Mouse (Mus musculus): Measurements from ENCODE around the gene Csf3.
"Not testable (repeated sequence)": the region's sequence is repeated elsewhere in the genome, so short reads cannot be mapped to it uniquely, and the experiment has no call there.

Gene Csf3

DNA sequence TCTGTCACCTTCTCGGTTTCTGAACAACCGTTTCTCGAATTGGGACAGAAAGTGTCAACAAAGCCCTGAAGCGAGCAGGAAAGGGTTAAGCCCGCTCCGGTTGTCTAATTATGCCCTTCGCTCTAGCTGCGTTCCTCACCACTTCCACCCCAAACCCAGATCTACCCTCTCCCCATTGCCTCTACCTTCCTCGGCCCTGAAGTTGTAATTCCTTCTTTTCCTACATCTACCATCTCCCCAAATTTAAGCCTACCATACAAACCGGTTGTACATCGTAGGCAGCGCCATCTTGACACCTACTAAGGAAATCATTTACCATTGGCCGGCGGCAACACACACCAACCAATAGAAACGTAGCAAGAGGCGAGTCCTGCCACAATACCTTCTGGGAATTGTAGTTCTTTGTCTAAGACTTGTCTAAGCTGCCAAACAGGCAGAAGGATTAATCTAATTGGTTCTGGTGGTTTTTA is 28.1 kb downstream of the Csf3 start, which contains the start of gene Med24:
TSS of gene Med24 (minus strand) at position 317 of the 470 bp plus-strand sequence.
- no peak for DNase-seq (ENCODE audit: low spot score)

DNA sequence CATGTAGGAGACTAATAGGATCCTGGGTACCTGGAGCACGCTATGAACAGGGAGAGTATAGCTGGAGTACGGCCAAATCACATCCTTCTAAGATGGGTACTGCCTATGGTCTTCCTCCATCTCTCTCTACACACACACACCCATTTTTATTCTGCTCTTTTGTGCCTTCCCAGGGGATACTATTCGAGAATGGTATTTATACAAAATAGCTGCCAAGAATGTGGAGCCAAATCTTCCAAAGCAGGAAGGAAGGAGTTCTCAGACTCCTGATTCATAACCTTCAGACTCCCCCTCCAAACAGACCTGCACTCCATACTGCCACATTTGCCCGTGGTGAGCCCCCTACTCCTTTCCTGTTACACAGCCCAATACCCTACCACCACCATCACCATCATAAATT is 29.7 kb downstream of the Csf3 start:
- DNase-seq (ENCODE audit: low spot score) = no peak

DNA sequence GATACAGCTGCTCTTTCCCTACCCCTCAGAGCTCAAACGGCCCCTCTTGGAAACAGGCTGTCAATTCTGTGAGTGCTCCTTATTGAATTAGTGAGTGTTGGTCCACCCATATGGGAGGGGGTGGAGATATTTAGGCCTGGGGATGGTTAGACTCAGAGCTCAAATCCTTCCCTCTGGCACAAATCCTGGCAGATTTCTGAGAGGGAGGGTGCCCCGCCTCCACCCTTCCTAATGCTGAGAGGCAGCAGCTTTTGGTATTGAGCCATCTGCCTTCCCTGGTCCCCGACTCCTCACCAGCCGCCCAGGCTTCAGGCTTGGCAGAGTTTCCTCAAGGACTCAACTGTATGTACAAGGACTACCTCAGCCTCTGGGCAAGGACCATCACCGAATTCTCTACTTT is 30.1 kb downstream of the Csf3 start:
- DNase-seq (ENCODE audit: low spot score) = no peak

DNA sequence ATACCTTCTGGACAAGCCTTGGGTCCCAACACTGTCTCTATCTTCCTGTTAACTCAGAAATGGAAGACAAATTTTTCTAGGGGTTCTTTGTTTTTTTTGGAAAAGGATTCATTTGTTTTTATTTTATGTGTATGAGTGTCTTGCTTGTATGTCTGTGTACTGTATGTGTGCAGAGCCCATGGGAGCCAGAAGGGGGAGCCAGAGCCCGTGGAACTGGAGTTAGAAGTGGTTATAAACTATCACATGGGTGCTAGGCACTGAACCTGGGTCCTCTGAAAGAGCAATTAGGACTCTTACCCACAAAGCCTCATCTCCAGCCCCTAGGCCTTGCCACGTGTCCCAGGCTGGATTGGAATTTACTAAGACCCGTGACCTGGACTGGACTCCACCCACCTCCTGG is 33.0 kb downstream of the Csf3 start:
- no peak for DNase-seq (ENCODE audit: low spot score)

DNA sequence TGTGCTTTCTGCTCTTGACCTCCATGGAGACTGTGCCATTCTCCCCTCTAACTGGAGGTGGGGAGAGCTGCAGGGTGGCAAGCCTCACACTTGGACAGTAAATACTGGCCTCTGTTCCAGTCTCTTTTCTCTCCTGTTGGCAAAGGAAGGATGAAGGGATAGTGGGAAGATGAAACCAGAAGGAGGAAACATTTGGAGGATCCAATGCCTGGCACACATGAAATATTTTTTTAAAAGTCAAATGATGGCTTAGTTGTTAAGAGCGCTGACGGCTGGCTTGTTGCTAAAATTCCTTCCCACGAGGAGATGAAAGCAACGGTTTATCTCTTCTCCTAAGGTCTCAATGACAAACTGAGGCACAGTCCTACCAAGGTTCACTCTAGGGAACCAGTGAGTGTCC is 34.0 kb downstream of the Csf3 start:
- DNase-seq (ENCODE audit: low spot score) = no peak

DNA sequence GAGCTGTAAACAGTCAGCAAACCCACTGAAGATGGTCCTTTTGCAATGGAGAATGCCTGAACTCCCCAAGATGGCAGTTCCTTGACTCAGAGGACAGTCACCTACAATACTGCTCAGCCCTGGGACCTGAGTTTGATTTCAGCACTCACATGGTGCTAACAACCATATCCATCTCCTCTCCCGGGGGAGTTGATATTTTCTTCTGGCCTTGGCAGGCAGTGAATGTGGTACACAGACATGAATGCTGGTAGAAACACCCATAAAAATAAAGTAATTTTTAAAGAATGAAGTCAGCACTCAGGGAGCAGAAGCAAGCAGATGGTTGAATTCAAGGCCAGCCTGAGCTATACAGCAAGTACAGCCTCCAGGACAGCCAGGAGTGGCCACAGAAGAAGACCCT is 35.1 kb downstream of the Csf3 start:
- DNase-seq (ENCODE audit: low spot score) = no peak

DNA sequence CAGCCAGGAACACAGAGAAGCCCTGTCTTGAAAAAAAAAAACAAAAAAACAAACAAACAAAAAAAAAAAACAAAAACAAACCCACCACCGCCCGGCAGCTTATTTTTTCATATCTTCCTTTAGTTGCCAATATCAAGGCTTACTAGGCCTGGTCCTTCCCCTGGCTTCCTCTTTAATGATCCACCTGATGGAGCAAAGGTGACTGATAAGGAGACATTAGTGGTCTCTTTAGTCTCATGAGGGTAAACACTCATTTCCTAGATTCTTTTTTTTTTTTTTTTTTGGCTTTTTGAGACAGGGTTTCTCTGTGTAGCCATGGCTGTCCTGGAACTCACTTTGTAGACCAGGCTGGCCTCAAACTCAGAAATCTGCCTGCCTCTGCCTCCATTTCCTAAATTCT is 36.2 kb downstream of the Csf3 start:
- not testable (repeated sequence) for DNase-seq (ENCODE audit: low spot score)

DNA sequence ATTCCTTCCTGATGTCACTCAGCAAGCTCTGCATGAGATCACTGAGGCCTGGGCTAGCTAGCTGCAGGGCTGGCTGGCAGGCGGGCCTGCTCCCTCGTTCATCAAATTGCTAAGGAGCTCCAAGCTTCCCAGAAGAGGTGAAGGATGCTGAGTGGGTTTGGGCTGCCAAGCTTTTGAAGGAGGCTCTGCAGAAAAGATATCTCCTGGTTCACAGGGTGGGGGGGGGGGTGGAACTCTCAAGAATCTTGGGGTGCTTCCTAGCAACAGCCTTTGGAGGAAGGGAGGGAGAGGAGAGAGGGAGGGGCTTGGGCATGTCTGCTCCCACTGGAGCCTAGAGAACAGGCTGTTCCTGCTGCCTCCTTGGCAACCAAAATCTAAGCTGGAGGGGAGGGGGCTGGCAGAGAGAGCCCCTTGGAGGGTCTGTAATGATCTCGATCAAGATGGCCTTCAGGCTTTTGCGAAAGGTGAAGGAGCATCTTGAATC is 37.4 kb downstream of the Csf3 start:
- no peak for DNase-seq (ENCODE audit: low spot score)

DNA sequence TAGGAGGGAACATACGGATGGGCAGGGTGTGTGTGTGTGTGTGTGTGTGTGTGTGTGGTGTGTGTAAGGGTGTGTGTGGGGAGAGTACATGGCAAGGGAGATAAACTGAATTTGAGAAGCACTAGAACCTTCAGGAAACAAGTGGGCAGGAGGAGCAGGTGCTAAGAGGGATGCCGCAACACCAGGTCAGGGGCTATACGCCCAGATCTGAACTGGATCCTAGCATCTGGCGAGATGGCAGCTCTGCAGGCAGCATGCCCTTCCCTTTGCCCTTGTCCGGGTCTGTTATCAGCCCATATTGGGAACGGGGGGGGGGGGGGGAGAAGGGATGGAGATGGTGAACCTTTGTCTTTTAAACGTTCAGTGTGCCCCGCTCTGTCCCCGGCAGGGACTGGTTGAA is 37.9 kb downstream of the Csf3 start:
- DNase-seq (ENCODE audit: low spot score) = no peak

DNA sequence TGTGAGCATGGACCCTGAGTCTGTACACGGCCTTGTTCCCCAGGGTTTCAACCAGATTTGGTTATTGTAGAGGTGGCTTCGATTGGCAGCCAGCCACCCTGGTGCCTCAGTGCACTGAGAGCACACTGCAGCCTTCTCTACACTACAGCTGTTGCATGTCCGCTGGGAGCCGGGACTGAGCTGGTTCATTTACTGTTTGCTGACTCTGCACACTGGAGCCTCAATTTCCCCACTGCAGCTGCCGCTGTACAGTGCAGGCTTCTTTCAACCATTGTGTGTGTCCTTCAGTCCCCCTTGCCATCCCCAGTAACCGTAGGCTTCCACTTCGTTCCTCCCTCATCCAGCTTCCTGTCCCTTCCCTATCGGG is 38.9 kb downstream of the Csf3 start:
- no peak for DNase-seq (ENCODE audit: low spot score)

DNA sequence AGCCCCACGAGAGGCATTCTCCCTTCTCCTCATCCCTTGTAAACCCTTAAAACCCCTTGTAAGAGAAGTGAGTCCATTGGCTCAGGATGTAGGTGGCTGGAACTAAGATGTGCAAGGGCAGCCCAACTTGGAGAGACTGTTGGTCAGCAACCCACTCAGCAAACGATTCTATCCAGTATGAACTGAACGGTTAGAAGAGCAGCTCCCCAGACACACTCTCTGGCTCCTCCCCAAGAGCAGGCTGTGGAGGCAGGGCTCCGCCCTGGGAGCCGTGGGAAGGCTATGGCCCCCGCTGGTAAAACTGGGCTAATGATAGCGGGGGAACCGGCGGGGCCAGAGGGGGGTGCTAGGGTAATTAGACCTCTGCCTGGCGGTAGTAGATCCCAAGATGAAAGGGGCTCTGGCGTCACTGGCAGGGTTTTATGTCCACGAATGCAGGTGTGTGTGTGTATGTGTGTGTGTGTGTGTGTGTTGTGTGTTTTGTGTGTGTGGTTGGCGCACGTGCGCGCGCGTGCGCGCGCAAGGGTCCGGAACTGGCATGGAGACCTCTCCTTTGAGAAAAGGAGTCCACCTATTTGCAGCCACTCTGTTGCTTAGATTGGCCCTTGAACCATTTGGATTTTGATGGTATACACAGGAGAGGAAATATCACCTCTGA is 39.5 kb downstream of the Csf3 start, which contains the start of gene Thra:
TSS of gene Thra (plus strand) at position 246 of the 658 bp plus-strand sequence.
- no peak for DNase-seq (ENCODE audit: low spot score)

DNA sequence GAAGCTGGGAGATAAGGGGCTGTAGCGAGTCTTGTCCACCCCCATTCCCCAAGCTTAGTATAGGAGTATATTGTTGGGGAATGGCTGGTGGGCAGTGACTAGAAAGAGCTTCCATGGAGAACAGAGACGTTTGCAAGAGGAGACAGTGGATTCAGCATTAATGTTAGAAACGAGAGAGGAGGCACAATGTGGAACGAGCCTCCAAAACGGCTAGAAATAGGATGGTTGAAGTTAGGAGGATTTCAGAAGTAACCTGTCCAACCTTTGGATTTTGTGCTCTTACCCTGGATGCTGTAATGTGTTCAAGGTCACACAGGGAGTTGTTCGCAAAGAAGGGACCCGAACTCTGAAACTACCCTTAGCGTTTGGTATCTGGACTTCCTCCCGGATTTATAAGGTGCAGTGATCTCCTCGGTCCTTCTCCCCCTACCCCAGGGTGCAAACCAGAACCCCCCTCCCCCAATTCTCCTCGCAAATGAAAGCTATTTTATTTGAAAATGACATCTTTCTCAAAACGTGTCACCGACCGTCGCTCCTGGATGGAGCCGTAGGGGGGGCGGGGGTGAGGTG is 40.1 kb downstream of the Csf3 start:
- DNase-seq (ENCODE audit: low spot score) = no peak

DNA sequence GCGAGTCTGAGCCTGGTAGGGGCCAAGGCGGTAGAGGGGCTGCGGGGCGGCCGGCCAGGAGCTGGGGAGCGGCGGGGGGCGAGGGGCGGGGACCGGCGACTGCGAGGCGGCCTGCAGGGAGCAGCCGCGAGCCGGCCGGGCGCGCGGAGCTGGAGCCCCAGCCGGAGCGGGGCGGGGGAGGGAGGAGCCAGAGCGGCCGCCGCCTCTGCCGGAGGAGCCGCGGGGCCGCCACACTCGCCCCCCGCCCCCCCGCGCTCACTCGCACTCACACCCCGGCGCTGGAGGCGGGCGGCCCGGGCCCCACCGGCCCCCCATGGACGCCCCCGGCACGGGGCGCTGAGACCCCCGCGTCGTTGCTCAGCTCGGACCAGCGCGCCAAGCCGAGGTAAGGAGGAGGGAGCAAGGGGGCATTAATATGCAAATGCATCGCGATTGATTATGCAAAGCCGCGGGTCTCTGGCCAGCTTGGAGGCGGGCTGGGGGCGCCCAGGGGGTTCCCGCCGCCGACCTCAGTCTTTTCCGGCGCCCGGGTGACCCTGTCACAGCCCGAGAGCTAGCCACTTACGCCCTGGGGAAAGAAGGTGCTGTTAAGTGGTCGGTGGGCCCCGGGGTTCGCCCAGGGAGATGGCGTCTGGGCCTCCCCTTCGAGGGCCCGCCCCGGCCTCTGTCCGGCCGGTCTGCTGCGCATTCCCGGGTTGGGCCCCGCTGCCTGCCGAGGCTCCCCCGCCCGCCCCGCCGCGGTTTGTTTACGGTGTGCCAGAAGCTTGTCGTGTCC is 40.7 kb downstream of the Csf3 start:
- no peak for DNase-seq (ENCODE audit: low spot score)

DNA sequence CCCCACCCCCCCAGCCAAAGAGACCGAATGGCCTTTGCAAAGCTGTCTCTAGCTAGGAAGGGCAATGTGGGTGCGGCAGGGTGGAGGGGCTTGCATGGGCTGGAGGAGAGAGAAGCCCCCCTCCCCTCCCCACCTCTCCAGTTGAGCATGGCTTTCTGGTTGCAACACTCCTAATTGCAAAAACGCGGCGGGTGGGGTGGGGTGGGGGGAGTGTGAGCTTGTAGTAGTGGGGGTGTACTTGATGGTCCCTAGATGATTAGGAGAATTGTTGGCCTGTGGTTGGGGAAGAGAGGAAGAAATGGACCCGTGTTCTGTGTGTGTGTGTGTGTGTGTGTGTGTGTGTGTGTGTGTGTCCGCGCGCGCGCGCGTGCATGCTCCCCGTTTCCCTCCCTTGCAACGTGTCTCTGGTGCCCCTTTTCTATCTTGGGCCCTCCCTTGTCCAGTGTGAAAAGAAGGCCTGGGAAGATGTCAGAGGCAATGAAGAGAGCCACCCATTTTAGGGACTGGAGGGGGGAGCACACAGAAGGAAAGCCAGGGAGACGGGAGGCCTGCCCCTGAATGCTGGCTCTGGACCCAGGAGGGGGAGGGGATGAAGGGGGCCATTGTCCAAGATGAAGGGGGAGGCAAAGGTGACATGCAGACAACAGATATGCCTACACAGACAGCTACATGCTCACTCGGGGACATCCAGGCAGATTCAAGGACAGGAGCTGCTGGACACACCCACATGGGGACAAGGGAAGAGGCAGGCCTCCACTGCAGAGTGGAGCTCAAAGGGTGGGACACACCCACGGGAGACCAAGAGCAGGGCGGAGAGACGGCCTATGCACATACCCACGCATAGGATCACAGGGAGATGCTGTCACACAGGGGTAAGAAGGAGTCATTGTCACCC is 41.6 kb downstream of the Csf3 start:
- DNase-seq (ENCODE audit: low spot score) = no peak

DNA sequence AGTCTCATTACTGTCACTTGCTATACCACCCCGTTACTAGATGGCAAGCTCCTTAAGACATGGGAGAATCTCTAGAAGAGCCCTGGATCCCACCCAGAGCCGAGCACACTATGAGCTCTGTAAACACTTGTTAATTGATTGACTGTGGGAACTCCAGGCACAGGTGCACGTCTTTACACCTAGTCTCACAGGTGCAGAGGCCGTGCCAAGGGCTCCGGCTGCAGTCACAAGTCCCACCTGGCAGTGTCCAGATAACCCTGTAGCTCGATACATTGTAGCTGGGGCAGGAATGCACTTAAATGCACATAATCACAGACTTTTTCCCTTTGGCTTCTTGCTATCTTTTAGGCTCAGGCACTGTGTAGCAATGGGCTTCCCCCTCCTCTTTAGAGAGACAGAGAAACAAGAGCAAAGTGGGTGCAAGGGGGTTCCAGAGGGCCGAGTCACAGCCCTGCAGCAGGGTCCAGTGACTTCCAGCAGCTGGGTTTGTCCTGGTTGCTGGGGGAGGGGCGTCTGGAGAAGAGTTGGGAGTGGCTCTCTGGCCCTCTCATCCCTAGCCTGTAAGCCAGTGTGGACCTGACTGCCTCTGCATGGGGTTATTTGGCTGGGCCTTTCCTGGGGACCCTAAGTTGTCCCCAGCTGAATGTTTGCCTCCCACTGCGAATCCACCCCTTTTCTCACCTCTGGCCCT is 42.7 kb downstream of the Csf3 start:
- no peak for DNase-seq (ENCODE audit: low spot score)

DNA sequence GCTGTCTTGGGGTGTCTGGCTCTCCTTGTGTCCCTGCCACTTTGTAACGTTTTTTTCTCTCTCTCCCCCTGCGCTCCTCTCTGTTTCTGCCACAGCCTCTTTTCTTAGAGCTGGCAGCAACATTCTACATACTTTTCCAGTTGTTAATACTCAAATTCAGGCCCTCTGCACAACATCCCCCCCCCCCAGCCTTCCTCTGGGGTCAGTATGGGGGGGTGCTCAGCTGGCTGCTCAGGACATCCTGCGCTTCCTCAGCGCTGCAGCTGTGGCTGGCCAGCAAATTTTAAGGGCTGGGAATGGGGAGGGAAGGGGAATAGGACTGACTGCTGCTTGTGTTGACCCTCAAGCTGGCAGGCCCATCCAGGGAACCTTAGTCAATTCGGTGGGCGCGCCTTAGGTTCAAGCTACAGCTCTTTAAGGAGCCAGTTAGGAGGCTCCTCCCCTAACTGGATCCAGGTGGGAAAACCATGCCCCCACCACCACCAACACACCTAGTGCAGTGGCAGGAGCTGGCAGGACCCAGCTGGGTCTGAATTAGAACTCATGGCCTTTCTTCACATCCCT is 43.5 kb downstream of the Csf3 start:
- no peak for DNase-seq (ENCODE audit: low spot score)

DNA sequence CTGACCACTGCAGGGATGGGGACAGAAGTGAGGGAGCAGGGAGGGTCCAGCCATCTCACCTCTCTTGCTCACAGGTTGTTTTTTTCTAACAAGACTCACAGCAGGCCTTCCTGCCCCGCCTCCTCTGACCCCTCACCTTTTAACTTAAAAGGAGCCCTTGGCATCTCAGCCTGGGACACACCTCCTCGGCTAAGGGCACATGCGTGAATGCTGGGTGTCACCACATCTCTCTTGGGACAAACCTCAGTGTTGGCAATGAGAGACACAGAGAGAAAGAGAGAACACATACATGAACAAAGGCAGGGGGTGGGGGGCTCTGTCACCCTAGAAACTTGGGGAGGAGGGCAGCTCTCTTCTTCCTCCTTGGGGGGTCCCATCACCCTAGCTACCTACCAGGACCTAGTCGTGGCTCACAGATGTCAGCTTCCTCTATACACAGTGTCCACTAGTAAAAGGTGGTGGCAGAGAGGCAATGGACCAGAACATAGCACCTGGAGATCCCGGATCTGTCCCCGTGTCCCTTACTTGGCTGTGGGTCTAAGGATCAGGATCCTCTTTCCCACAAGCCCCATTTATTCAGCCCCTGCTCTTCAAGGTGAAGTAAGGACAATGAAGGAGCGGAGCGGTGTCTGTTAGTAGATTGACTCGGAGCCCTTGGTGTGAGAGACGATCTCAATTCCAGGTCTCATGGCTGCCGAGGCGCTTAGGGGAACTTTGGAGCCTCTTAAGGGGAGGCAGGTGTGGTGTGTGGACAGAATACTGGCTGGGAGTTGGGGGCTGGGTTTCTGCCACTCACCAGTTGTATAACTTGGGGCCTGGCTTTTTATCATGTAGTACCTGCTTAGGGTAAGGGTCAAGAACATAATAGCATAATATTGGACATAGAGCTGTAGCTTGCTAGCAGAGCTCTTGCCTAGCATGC is 45.1 kb downstream of the Csf3 start:
- no peak for DNase-seq (ENCODE audit: low spot score)

DNA sequence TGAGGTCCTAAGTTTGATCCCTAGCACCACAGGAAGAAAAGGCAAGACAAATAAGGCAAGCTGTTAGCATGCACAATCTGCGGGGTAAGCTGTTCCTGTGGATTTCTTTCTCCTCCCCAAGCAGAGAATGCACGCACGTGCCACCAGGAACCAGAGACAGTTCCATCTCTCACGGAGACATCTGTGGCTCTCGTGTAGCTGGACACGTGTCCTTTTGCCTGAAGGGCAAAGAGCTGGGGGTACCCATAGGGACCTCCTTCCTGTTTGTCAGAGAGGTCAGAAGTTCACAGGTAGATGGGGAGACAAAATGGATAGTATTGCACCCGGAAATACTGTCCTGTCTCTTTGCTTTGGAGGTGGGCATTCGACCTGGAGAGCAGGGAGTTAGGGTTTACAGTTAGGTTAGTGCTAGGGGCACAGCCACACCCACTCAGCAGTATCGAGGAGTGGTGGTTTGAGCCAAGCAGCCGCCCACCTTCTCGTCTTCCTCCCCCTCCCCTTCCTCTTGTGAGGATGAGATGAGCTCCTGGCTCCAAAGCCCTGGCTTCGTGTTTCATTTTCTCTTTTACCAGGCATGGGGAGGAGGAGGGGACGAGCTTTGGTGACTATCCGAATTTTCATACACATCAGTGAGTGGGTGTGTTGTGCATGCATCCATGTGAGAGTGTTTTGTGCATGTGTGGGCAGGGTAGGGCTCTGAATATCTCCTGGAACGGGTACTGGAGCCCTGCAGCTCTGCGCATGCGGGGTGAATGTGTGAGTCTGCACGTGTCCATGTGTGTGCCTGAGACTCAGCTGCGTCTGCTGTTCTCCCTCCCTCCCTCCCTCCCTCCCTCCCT is 46.0 kb downstream of the Csf3 start:
- no peak for DNase-seq (ENCODE audit: low spot score)
